Mouse (Mus musculus) kidney, adult 8-10 months (tissue): ENCODE data around the gene Tmem117.

Source experiments
- DNase-seq, 2 experiments: peaks; one replicate each; pipeline ENCODE4 v3.0.0; 2022

Tmem117 gene

DNA sequence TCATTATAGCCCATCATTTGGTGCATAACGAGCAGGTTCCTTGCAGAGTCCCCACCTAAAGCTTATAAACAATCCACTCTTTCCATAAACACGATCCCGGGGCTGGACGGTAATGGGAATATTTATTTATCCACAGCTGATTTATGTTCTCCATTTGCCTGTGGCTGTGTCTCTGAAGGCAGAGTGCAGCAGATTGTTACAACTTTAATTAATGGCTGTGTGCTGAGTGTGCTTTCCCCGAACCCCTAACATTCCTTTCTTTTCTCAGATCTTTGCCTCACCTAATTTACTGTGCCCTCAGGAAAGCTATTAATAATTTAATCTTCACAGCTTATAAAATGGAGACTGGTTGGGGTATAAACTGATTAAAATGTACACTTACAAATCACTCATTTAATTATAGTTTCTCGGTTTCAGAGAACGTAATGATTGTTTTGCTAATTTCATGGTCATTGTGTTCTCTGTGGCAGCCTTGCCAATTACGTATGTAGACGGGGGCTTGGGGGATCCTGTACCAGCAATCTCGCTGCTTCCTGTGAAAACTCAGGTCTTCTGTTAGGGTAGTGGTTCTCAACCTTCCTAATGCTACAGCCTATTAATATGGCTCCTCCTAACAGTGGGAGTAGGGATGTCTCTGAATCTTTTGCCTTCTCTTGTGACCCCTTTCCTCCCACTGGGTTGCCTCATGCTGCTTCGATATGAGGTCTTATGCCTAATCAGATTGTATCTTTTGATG lies 275.8 kb downstream of the Tmem117 start:
- DNase-seq, result no peak

DNA sequence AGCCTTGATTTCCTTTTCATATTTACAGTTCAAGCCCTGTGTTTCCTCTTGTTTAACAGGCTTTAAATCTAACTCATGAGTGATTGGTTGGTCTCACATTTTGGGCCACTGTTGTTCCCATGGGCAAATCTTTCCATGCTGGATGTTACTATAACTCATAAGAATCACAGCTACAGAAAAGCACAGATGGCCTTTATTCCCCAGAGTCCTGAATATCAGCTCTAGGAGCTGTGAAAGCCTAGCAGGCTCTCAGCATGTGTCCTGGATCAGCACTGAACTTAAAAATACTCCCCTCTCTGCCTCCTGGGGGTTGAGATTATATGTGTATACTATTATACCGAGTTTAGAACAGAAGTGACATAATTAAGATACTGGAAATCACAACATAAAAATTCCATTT lies 292.6 kb downstream of the Tmem117 start:
- DNase-seq, result no peak

GRCm38 (mm10) chr15:94927986-94928385 lies 299.0 kb downstream of the Tmem117 start:
- no peak for DNase-seq

GRCm38 (mm10) chr15:94930743-94931142 lies 301.7 kb downstream of the Tmem117 start:
- no peak for DNase-seq

DNA sequence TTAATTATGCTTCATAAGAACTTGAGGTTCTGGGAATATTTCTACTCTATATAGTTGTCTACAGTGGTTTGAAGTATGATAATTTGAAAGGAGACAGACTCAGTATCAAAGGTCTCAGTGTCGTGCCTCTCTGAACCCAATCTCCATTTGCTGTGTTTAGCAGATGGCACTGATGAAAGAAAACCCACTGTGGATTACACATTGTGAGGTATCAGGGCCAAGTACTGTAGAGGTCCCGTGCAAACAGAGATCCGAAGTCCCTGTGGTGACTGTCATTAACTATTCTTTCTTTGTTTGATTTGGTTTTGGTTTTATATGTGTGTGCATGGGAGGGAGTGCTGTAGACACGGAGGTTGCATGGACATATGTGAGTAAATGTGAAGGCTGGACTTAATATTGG lies 304.0 kb downstream of the Tmem117 start:
- DNase-seq, result no peak

DNA sequence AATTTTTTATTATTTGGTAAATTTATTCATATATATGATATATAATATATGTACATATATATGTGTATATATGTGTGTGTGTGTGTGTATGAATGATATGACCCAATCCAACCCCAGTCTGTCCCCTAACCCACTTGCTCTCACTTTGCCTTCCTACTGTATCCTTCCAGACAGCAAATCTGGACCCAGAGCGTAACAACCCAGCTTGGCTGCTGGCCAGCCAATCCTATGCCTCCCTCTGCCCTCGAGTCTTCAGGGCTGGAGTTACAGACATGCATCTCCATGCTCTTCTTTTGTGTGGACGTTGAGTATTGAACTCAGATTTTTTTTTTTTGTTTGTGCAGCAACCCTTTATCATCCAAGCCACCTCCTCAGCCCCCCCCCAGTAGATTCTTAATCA lies 304.4 kb downstream of the Tmem117 start:
- DNase-seq, result no peak

DNA sequence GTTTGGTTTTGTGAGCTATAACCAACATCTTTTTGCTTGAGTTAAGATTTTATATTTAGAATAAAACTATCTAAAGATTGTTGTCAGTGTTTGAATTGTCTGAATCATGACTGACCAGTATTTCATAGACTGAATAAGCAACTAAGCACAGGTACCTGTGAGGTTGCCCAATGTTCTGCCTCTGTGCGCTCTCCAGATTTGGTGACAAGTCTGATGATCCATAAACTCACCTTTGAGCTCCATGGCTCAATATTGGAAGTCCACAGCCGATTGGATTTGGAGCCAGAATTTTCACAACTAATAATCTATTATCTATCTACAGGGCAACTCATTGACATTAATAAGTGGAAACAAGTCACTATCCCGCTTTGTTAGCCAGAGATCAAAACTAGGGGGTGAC lies 312.9 kb downstream of the Tmem117 start:
- DNase-seq, result no peak

DNA sequence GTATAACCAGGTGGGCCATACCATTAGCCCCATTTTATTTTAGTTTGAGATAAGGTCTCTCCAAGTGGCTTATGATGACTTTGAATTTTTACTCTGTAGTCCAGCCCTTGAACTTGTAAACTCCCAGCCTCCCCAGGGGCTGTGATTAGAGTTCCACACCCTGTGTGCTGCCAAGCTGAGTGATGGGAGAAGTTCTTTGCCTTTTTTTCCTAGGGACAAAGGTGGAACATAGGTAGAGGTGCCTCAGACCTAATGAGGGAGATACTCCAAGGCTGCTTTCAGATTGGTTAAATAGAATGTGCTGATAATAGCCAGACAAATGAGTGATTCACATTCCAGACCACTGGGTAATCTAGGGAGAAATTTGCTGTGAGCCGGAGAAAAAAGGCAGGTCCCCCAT lies 313.4 kb downstream of the Tmem117 start:
- no peak for DNase-seq

DNA sequence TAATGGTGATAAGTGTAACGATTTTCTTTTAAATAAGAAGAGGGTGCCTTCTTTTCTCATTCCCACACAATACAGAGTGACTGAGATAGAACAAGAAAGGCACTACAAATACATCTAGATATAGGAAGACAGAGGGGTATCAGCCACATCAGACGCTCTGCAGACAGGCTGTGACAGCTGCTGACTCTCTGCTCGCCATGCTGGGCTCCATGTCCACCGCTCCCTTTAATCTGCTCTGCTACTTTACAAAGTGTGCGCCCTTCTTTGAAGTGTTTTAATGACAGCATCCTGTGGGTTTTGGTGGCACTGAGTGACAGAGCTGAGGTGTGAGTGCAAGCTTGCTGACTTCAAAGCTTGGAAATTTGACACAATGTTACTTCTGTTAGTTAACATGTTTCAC lies 314.9 kb downstream of the Tmem117 start:
- DNase-seq, result no peak

GRCm38 (mm10) chr15:94951382-94952048 lies 322.5 kb downstream of the Tmem117 start:
- no peak for DNase-seq

- no peak for DNase-seq
Observed at GRCm38 (mm10) chr15:94956697-94957096, 327.7 kb downstream of the Tmem117 start.

DNA sequence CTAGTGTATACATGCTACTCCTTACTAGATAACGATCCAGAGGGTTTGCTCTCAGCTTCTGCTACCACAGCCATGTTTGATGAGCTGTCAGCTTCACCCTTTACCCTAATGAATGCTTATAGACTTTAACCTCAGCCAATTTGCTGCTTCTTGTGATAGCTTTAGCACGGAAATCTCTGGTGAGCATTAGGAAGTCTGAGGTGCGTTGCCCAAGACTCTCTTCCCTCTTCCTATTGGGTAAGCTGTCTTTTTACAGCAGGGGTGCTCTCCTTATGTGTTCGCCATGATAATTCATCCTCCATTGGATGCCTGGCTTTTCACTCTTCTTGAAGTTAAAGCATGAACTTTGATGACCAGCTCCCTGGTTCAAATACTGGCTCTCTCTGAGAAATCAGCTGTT lies 328.2 kb downstream of the Tmem117 start:
- DNase-seq, result no peak

DNA sequence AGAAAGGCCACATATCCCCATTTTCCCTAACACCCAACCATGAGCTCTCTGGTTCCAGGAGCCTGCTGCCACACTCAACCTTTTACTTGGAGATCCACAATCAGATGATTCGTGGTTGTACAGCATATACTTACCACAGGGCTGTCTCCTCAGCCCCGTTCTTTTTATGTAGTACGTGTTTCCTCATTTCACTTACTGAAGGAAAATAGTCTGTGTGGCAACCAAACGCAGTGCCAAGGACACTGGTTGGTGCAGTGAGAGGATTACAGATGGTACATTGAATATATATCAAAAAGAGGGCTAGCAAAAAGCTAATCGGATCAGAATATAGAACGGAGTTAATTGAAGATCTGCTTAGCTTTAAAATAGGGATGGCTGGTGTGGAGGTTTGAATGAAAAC lies 338.0 kb downstream of the Tmem117 start:
- no peak for DNase-seq

GRCm38 (mm10) chr15:94968403-94969180 lies 339.6 kb downstream of the Tmem117 start:
- no peak for DNase-seq

GRCm38 (mm10) chr15:94981798-94982197 lies 352.8 kb downstream of the Tmem117 start:
- no peak for DNase-seq

- DNase-seq, result no peak
Observed at GRCm38 (mm10) chr15:94995352-94995751, 366.3 kb downstream of the Tmem117 start.

GRCm38 (mm10) chr15:95005121-95005824 lies 376.2 kb downstream of the Tmem117 start:
- no peak for DNase-seq

- no peak for DNase-seq
Observed at GRCm38 (mm10) chr15:95022251-95022650, 393.2 kb downstream of the Tmem117 start.

DNA sequence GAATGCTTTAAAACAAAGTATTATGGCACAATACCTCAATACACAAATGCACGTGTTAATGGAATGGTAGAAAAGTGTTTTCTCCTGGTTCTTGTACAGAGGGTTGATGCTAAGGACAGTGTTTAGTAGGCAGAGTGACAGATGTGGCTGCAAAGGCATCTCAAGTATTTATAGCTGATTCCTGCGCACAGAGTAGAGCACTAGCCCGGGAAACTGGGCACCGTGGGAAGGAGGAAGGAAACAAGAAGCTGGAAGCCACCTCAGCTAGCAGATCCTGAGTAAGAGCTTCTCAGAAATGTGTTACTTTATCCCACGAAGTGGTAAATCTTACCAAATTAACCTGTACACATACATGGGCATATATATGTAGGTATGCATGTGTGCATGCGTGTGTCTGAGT lies 395.4 kb downstream of the Tmem117 start:
- DNase-seq, result no peak

DNA sequence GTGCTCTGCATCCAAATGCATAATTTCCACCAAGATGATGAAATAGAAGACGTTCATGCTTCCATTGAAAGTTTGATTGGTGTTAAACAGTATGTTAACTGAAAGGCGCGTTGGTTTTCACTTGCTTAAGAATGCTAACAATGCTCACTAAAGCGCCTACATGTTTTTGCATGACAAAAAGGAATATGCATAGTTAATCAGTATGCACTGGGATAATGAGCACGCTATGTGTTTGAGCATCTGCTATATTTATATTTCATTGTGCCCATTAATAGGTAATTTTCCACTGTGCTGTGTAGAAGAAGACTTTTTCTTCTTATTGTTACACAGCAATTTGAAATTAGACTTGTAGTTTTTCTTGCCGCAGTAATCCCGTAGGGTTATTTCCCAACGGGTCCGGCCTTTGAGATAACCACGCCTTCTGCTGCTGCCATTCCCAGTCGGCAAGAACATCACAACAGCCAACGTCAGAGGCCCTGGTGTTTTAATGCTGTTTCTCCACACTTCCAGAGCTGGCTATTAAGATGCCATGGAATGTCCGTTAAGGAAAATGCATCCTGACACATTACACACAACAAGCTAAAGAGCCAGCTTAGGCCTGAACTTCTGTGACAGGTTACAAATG lies 399.9 kb downstream of the Tmem117 start:
- no peak for DNase-seq

GRCm38 (mm10) chr15:95029487-95029875 lies 400.4 kb downstream of the Tmem117 start:
- DNase-seq, result no peak

DNA sequence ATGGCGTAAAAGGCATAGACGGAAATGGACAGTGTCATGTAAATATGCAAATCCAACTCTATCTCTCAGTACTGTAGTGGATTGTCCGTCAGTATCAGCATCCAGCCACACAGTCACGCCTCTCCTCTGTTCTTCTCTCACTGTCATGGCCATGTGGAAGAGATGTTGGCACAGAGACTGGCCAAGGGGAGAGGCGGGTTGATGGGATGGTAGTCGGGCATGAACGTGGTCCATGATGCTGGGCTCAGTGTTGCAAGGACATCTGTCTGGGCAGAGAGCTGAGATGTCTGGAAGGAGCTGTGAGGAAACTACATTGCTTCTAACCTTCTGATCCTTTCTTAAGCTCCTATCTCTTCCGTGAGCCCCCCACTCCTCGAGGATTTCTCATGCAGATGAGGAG lies 413.4 kb downstream of the Tmem117 start:
- no peak for DNase-seq

- DNase-seq, result no peak
Observed at GRCm38 (mm10) chr15:95044011-95044410, 415.0 kb downstream of the Tmem117 start.
